Mouse (Mus musculus): Measurements from ENCODE around the gene Wdfy2. TPM values are rescaled to one million over a fixed set of nuclear protein-coding genes. Genes with fewer than 3 reads are reported as not detected.

The Wdfy2 gene
- polyA plus RNA-seq, 1 experiment from 2014 or later, result 2.4 TPM

- WGBS, result 66% methylated on average over 5 of the region's 5 CpGs
- TF ChIP-seq CTCF (IDR thresholded peaks at IDR 0.05; ENCODE audit: low read depth) (no peak), EP300 (optimal IDR thresholded peaks at IDR 0.05) (no peak)
- no peaks in the 10 kb centered on the region for H3K4me1 ChIP-seq (replicated peaks; ENCODE audit: control insufficient read depth, insufficient read depth)
Measured at GRCm38 (mm10) chr14:62867069-62867468, 29.6 kb downstream of the Wdfy2 start.

GRCm38 (mm10) chr14:62867576-62867975, 30.1 kb downstream of the Wdfy2 start:
- Histone ChIP-seq H3K4me2 (replicated peaks; ENCODE audit: low read depth) (no peak overlapping the region), H3K4me1 (replicated peaks; ENCODE audit: control insufficient read depth, insufficient read depth) (no peaks in the 10 kb centered on the region), H3K4me3 (ENCODE audit: low read depth, low read length) (no peak overlapping the region), H3K27ac (replicated peaks) (no peak overlapping the region), H3K36me3 (ENCODE audit: control insufficient read depth, insufficient read depth, low read length) (no peaks in the 10 kb centered on the region), H3K9ac (ENCODE audit: low read length) (no peak overlapping the region), H3K9me3 (ENCODE audit: control insufficient read depth, low read length) (no peaks in the 10 kb centered on the region), H3K27me3 (ENCODE audit: control insufficient read depth, insufficient read depth, low read length) (no peaks in the 10 kb centered on the region)
- WGBS, result 71% methylated on average over 1 of the region's 1 CpGs
- ATAC-seq (ENCODE audit: low FRiP score, low TSS enrichment) (no peak), DNase-seq (ENCODE audit: low spot score) (no peak)
- TF ChIP-seq CTCF (IDR thresholded peaks at IDR 0.05; ENCODE audit: low read depth) (no peak), EP300 (optimal IDR thresholded peaks at IDR 0.05) (no peak)

More at GRCm38 (mm10) chr14:62867069-62867468, 29.6 kb downstream of the Wdfy2 start:
- no peak overlapping the region for H3K9ac ChIP-seq (ENCODE audit: low read length)
- no peaks in the 10 kb centered on the region for H3K27me3 ChIP-seq (ENCODE audit: control insufficient read depth, insufficient read depth, low read length)
- no peak overlapping the region for H3K4me2 ChIP-seq (replicated peaks; ENCODE audit: low read depth)
- ATAC-seq (ENCODE audit: low FRiP score, low TSS enrichment) (no peak), DNase-seq (ENCODE audit: low spot score) (no peak)
- H3K4me3 ChIP-seq (ENCODE audit: low read depth, low read length), result no peak overlapping the region
- no peaks in the 10 kb centered on the region for H3K36me3 ChIP-seq (ENCODE audit: control insufficient read depth, insufficient read depth, low read length)
- no peaks in the 10 kb centered on the region for H3K9me3 ChIP-seq (ENCODE audit: control insufficient read depth, low read length)
- no peak overlapping the region for H3K27ac ChIP-seq (replicated peaks)

- Histone ChIP-seq H3K4me2 (replicated peaks; ENCODE audit: low read depth) (no peak overlapping the region), H3K36me3 (ENCODE audit: control insufficient read depth, insufficient read depth, low read length) (no peaks in the 10 kb centered on the region), H3K27ac (replicated peaks) (no peak overlapping the region), H3K9me3 (ENCODE audit: control insufficient read depth, low read length) (no peaks in the 10 kb centered on the region), H3K9ac (ENCODE audit: low read length) (no peak overlapping the region), H3K4me3 (ENCODE audit: low read depth, low read length) (no peak overlapping the region), H3K4me1 (replicated peaks; ENCODE audit: control insufficient read depth, insufficient read depth) (no peaks in the 10 kb centered on the region), H3K27me3 (ENCODE audit: control insufficient read depth, insufficient read depth, low read length) (no peaks in the 10 kb centered on the region)
- no peak for DNase-seq (ENCODE audit: low spot score)
- no peak for TF ChIP-seq EP300 (optimal IDR thresholded peaks at IDR 0.05)
- no peak for TF ChIP-seq CTCF (IDR thresholded peaks at IDR 0.05; ENCODE audit: low read depth)
- ATAC-seq (ENCODE audit: low FRiP score, low TSS enrichment), result no peak
- WGBS, result 59% methylated on average over 3 of the region's 3 CpGs
Measured at GRCm38 (mm10) chr14:62868254-62868653, 30.8 kb downstream of the Wdfy2 start.

- H3K27ac ChIP-seq (replicated peaks), result no peak overlapping the region
- no peak overlapping the region for H3K9ac ChIP-seq (ENCODE audit: low read length)
- no peaks in the 10 kb centered on the region for H3K9me3 ChIP-seq (ENCODE audit: control insufficient read depth, low read length)
- H3K4me2 ChIP-seq (replicated peaks; ENCODE audit: low read depth), result no peak overlapping the region
- H3K4me3 ChIP-seq (ENCODE audit: low read depth, low read length), result no peak overlapping the region
- no peaks in the 10 kb centered on the region for H3K4me1 ChIP-seq (replicated peaks; ENCODE audit: control insufficient read depth, insufficient read depth)
- H3K27me3 ChIP-seq (ENCODE audit: control insufficient read depth, insufficient read depth, low read length), result no peaks in the 10 kb centered on the region
- no peak for ATAC-seq (ENCODE audit: low FRiP score, low TSS enrichment)
- DNase-seq (ENCODE audit: low spot score), result no peak
- no peaks in the 10 kb centered on the region for H3K36me3 ChIP-seq (ENCODE audit: control insufficient read depth, insufficient read depth, low read length)
- TF ChIP-seq CTCF (IDR thresholded peaks at IDR 0.05; ENCODE audit: low read depth) (no peak), EP300 (optimal IDR thresholded peaks at IDR 0.05) (no peak)
- 96% methylated on average over 7 of the region's 7 CpGs for WGBS
Measured at GRCm38 (mm10) chr14:62870238-62870638, 32.8 kb downstream of the Wdfy2 start.

GRCm38 (mm10) chr14:62871431-62871830, 34.0 kb downstream of the Wdfy2 start:
- TF ChIP-seq CTCF (IDR thresholded peaks at IDR 0.05; ENCODE audit: low read depth) (no peak), EP300 (optimal IDR thresholded peaks at IDR 0.05) (no peak)
- Histone ChIP-seq H3K9ac (ENCODE audit: low read length) (no peak overlapping the region), H3K27ac (replicated peaks) (no peak overlapping the region), H3K4me2 (replicated peaks; ENCODE audit: low read depth) (no peak overlapping the region), H3K36me3 (ENCODE audit: control insufficient read depth, insufficient read depth, low read length) (no peaks in the 10 kb centered on the region), H3K4me3 (ENCODE audit: low read depth, low read length) (no peak overlapping the region), H3K9me3 (ENCODE audit: control insufficient read depth, low read length) (no peaks in the 10 kb centered on the region), H3K4me1 (replicated peaks; ENCODE audit: control insufficient read depth, insufficient read depth) (no peaks in the 10 kb centered on the region), H3K27me3 (ENCODE audit: control insufficient read depth, insufficient read depth, low read length) (no peaks in the 10 kb centered on the region)
- no peak for DNase-seq (ENCODE audit: low spot score)
- WGBS, result 95% methylated on average over 5 of the region's 5 CpGs
- no peak for ATAC-seq (ENCODE audit: low FRiP score, low TSS enrichment)

GRCm38 (mm10) chr14:62871932-62872331, 34.5 kb downstream of the Wdfy2 start:
- Histone ChIP-seq H3K4me2 (replicated peaks; ENCODE audit: low read depth) (no peak overlapping the region), H3K9ac (ENCODE audit: low read length) (no peak overlapping the region), H3K27me3 (ENCODE audit: control insufficient read depth, insufficient read depth, low read length) (no peaks in the 10 kb centered on the region), H3K4me3 (ENCODE audit: low read depth, low read length) (no peak overlapping the region), H3K27ac (replicated peaks) (no peak overlapping the region), H3K9me3 (ENCODE audit: control insufficient read depth, low read length) (no peaks in the 10 kb centered on the region), H3K36me3 (ENCODE audit: control insufficient read depth, insufficient read depth, low read length) (no peaks in the 10 kb centered on the region), H3K4me1 (replicated peaks; ENCODE audit: control insufficient read depth, insufficient read depth) (no peaks in the 10 kb centered on the region)
- no peak for ATAC-seq (ENCODE audit: low FRiP score, low TSS enrichment)
- DNase-seq (ENCODE audit: low spot score), result no peak
- WGBS, result 52% methylated on average over 2 of the region's 2 CpGs
- TF ChIP-seq CTCF (IDR thresholded peaks at IDR 0.05; ENCODE audit: low read depth) (no peak), EP300 (optimal IDR thresholded peaks at IDR 0.05) (no peak)
